Mouse (Mus musculus) heart, embryonic 16.5 days (tissue): ENCODE measurements at regions not wholly inside any gene's neighbourhood (a gene's known extent, or its start where the extent isn't known, plus 50 kb on each side); places are given as distances from the start of the nearest gene placed in this dataset.

Experiments
- ATAC-seq: fragments of 200-750 bp; cut with Nextera tagmentation; replicated peaks from 2 replicates; pipeline ENCODE4 v1.8.0; 2017; ENCODE audit warnings: moderate number of reproducible peaks; ENCODE audit not compliant: insufficient read depth, low FRiP score; ENCODE audit errors: extremely low read depth
- H3K27ac ChIP-seq: fragments of 300-500 bp; sonication (generic); 2 replicates; pipeline ENCODE4 v1.5.1; 2014; ENCODE audit warnings: mild to moderate bottlenecking, low read length, control low read depth, moderate library complexity
- H3K27me3 ChIP-seq: fragments of 300-500 bp; sonication (generic); 2 replicates; pipeline ENCODE4 v1.6.1; 2014; ENCODE audit warnings: low read length, mixed read lengths; ENCODE audit not compliant: control insufficient read depth, insufficient read depth
- H3K36me3 ChIP-seq: fragments of 300-500 bp; sonication (generic); 2 replicates; pipeline ENCODE4 v1.6.1; 2014; ENCODE audit not compliant: control insufficient read depth, insufficient read depth
- H3K4me1 ChIP-seq: fragments of 300-500 bp; sonication (generic); 2 replicates; pipeline ENCODE4 v1.6.1; 2014; ENCODE audit warnings: low read length, mixed read lengths; ENCODE audit not compliant: control insufficient read depth, insufficient read depth
- H3K4me2 ChIP-seq: fragments of 300-500 bp; sonication (generic); 2 replicates; pipeline ENCODE4 v1.6.1; 2014; ENCODE audit warnings: low read depth, mild to moderate bottlenecking, control low read depth, low read length
- H3K4me3 ChIP-seq: fragments of 300-500 bp; sonication (generic); 2 replicates; pipeline ENCODE4 v1.5.1; 2014; ENCODE audit warnings: mild to moderate bottlenecking, control low read depth, low read length
- H3K9ac ChIP-seq: fragments of 300-500 bp; sonication (generic); 2 replicates; pipeline ENCODE4 v1.6.1; 2014; ENCODE audit warnings: low read length, control low read depth
- H3K9me3 ChIP-seq: fragments of 300-500 bp; sonication (generic); replicated peaks from 2 replicates; pipeline ENCODE4 v1.6.1; 2016; ENCODE audit warnings: low read length; ENCODE audit not compliant: control insufficient read depth
- WGBS: fragments of 180-500 bp; shearing (Covaris S2); extraction: QIAGEN DNeasy Blood & Tissue Kit; methylation state at CpG from one replicate; pipeline ENCODE4 v1.1.7; 2014; 5-methylcytosine and 5-hydroxymethylcytosine counted together

DNA sequence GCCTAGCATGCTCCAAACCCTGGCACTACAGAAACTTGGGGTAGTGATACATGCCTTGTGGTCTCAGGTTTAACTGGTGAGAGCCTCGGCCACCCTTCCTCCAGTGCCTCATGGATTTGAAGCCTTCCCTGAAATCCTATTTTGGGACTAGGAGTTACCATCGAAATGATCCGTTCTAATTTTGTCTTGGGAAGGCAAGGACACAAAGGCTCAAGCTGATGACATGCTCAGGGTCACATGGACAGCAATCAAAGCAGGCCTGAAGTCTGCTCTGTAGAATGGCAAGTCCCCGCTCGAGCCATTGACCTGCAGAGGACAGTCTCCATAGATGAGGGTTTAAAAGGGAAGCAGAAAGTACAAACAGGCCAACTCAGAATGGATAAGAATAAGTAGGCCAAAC, 147.8 kb upstream of the Rpl34 start:
- ATAC-seq, result 0 out of 2 replicates have a peak, but pooled peaks have one; percentile 25
- WGBS, result 44% methylated on average over 5 of the region's 5 CpGs
- peaks cover 11% of the 10 kb centered on the region for H3K4me1 ChIP-seq

DNA sequence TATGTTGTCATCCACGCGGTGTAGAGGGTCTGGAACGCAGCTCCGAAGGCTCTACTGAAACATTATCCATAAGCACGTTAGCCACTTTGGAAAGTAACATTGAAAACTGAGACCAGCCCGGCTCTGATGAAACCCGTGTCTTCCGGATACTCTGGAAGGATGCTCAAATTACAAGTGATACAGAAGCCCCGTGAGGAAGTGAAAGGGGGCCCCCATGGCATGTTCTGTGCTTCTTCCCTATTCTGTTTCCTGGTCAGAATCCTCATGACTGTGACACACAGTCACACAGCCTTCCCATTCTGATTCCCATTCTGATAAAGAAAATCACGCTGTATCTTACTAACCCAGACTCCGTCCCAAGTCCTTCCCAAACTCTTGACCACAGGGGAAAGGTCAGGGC, 143.5 kb upstream of the Rpl34 start:
- no peaks in the 10 kb centered on the region for H3K9me3 ChIP-seq
- H3K4me3 ChIP-seq, result no peak overlapping the region
- no peak overlapping the region for H3K4me2 ChIP-seq
- WGBS, result 71% methylated on average over 11 of the region's 11 CpGs
- H3K36me3 ChIP-seq, result no peaks in the 10 kb centered on the region
- H3K27ac ChIP-seq, result no peak overlapping the region
- H3K9ac ChIP-seq, result no peak overlapping the region
- ATAC-seq, result no peak
- H3K4me1 ChIP-seq, result peaks cover 3% of the 10 kb centered on the region; the same call in 1 of the 2 replicates
- no peaks in the 10 kb centered on the region for H3K27me3 ChIP-seq

More for the DNA sequence above, 147.8 kb upstream of the Rpl34 start:
- H3K9ac ChIP-seq, result no peak overlapping the region
- H3K9me3 ChIP-seq, result no peaks in the 10 kb centered on the region
- H3K4me3 ChIP-seq, result no peak overlapping the region
- no peak overlapping the region for H3K4me2 ChIP-seq
- H3K36me3 ChIP-seq, result no peaks in the 10 kb centered on the region
- H3K27me3 ChIP-seq, result no peaks in the 10 kb centered on the region
- H3K27ac ChIP-seq, result no peak overlapping the region

- H3K27me3 ChIP-seq, result no peaks in the 10 kb centered on the region
- no peak for ATAC-seq
- H3K27ac ChIP-seq, result no peak overlapping the region
- no peaks in the 10 kb centered on the region for H3K36me3 ChIP-seq
- no peak overlapping the region for H3K4me2 ChIP-seq
- H3K4me1 ChIP-seq, result no peaks in the 10 kb centered on the region
- no peak overlapping the region for H3K9ac ChIP-seq
- no peak overlapping the region for H3K4me3 ChIP-seq
- 71% methylated on average over 19 of the region's 19 CpGs for WGBS
- no peaks in the 10 kb centered on the region for H3K9me3 ChIP-seq
Observed at GRCm38 (mm10) chr3:130866952-130867632, 136.9 kb upstream of the Rpl34 start.

GRCm38 (mm10) chr3:130864783-130865182, 134.6 kb upstream of the Rpl34 start:
- Histone ChIP-seq H3K4me3 (no peak overlapping the region), H3K27me3 (no peaks in the 10 kb centered on the region), H3K4me2 (no peak overlapping the region), H3K9me3 (no peaks in the 10 kb centered on the region), H3K36me3 (no peaks in the 10 kb centered on the region), H3K4me1 (no peaks in the 10 kb centered on the region), H3K27ac (no peak overlapping the region), H3K9ac (no peak overlapping the region)
- no peak for ATAC-seq
- 78% methylated on average over 1 of the region's 1 CpGs for WGBS

DNA sequence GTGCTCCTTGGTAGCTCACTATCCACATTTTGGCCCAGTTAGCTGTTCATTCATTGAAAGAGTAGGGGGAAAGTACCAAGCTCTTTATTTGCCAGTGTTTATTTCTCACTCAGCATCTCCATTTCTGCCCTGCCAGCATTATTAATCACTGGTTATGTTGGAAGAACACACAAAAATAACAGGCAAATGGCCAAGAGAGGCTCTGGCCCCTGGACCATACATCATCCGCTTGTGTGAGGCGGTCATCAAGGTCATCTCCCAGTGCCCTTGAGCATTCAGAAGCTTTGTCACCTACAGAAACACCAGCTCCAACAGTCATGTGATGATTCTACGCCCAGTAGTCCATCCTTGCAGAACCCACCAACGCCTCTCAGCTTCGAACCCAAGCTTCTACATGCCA, 133.2 kb upstream of the Rpl34 start:
- 86% methylated on average over 5 of the region's 5 CpGs for WGBS
- H3K4me1 ChIP-seq, result no peaks in the 10 kb centered on the region
- no peaks in the 10 kb centered on the region for H3K9me3 ChIP-seq
- no peak overlapping the region for H3K4me3 ChIP-seq
- no peaks in the 10 kb centered on the region for H3K27me3 ChIP-seq
- H3K36me3 ChIP-seq, result no peaks in the 10 kb centered on the region
- ATAC-seq, result no peak
- H3K27ac ChIP-seq, result no peak overlapping the region
- no peak overlapping the region for H3K9ac ChIP-seq
- H3K4me2 ChIP-seq, result no peak overlapping the region

DNA sequence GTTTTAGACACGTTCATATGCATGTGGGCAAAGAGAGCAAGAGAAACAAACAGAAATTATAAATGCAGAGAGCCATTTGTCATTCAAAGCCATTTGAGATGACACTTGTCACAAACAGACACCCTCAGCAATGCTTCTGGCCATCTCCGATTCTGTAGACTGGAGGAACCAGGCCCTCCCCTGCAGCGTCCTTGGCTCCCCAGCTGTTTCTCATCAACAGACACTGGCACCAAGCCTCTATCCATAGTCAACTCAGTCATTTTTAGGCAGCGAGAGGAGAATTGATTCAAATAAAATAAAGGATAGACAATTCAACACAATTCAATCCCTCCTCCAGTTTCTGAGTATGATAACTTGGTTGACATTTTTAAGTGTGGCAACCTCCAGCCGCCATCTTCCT, 130.1 kb upstream of the Rpl34 start:
- Histone ChIP-seq H3K27me3 (no peaks in the 10 kb centered on the region), H3K36me3 (no peaks in the 10 kb centered on the region), H3K9me3 (no peaks in the 10 kb centered on the region), H3K4me2 (no peak overlapping the region), H3K4me3 (no peak overlapping the region), H3K9ac (no peak overlapping the region), H3K4me1 (no peaks in the 10 kb centered on the region), H3K27ac (no peak overlapping the region)
- WGBS, result 71% methylated on average over 5 of the region's 5 CpGs
- no peak for ATAC-seq

DNA sequence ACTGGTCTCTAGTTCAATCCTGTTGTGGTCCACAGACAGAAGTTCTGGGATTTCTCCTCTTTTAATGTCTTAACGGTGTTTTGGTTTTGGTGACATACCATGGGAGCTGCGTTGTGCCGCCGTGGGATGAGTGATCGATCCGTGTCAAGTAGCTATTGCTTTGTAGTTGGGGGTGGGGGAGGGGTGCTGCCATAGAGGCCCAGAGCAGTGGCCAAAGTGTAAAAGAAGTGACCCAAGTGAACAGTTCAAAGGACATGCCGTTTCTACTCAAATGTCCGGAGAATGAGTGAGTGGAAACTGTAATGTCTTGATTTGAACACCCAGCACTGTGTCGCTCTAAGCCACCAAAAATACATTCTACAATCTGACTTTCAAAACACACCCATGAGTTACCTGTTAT, 123.7 kb upstream of the Rpl34 start:
- no peak overlapping the region for H3K4me2 ChIP-seq
- no peak overlapping the region for H3K9ac ChIP-seq
- no peak overlapping the region for H3K4me3 ChIP-seq
- no peak for ATAC-seq
- H3K27me3 ChIP-seq, result no peaks in the 10 kb centered on the region
- no peaks in the 10 kb centered on the region for H3K9me3 ChIP-seq
- no peaks in the 10 kb centered on the region for H3K4me1 ChIP-seq
- 84% methylated on average over 9 of the region's 9 CpGs for WGBS
- no peaks in the 10 kb centered on the region for H3K36me3 ChIP-seq
- no peak overlapping the region for H3K27ac ChIP-seq

DNA sequence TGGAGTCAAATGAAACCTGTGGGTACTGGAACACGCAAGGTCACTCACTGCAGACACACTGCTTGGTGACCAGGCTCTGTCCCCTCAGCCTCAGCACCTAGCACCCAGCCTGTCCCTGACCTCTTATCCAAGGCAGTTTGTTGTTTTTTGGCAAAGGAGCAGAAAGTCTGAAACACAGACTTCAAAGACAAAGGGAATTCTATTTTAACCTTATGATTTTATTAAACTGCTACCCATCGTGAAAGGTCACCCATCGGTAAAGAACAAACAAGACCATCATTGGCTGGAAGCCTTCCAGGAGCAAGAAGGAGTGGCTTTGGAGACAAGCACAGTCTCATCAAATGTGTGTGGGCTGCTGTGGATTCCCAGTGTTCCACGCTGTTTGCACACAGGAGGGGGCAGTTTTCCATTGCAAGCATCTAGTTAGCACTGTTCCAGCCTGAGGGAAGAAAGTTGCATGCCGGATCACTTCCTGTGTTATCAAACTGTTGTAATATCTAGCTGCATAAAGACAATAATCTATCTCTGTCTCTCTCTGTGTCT, 120.6 kb upstream of the Rpl34 start:
- no peaks in the 10 kb centered on the region for H3K4me1 ChIP-seq
- 57% methylated on average over 5 of the region's 5 CpGs for WGBS
- no peak overlapping the region for H3K4me3 ChIP-seq
- ATAC-seq, result no peak
- no peak overlapping the region for H3K9ac ChIP-seq
- H3K27ac ChIP-seq, result no peak overlapping the region
- no peaks in the 10 kb centered on the region for H3K9me3 ChIP-seq
- no peaks in the 10 kb centered on the region for H3K27me3 ChIP-seq
- H3K36me3 ChIP-seq, result no peaks in the 10 kb centered on the region
- H3K4me2 ChIP-seq, result no peak overlapping the region

GRCm38 (mm10) chr3:130841755-130842154, 111.6 kb upstream of the Rpl34 start:
- WGBS, result 60% methylated on average over 1 of the region's 1 CpGs
- Histone ChIP-seq H3K9ac (no peak overlapping the region), H3K4me1 (no peaks in the 10 kb centered on the region), H3K27ac (no peak overlapping the region), H3K4me3 (no peak overlapping the region), H3K4me2 (no peak overlapping the region), H3K9me3 (no peaks in the 10 kb centered on the region), H3K36me3 (no peaks in the 10 kb centered on the region), H3K27me3 (no peaks in the 10 kb centered on the region)
- ATAC-seq, result no peak
